Mouse (Mus musculus): Measurements from ENCODE around the gene Thsd7a. TPM values are rescaled to one million over a fixed set of nuclear protein-coding genes. Genes with fewer than 3 reads are reported as not detected.

The Thsd7a gene
- polyA plus RNA-seq, 1 experiment, result not detected

- no peak for TF ChIP-seq GATA1 (IDR thresholded peaks at IDR 0.05; ENCODE audit: low read length)
Measured at GRCm38 (mm10) chr6:12733924-12734323, 15.3 kb downstream of the Thsd7a start.

GRCm38 (mm10) chr6:12716071-12716470, 33.1 kb downstream of the Thsd7a start:
- TF ChIP-seq GATA1 (IDR thresholded peaks at IDR 0.05; ENCODE audit: low read length), result no peak

GRCm38 (mm10) chr6:12712581-12712980, 36.6 kb downstream of the Thsd7a start:
- TF ChIP-seq GATA1 (IDR thresholded peaks at IDR 0.05; ENCODE audit: low read length), result no peak

GRCm38 (mm10) chr6:12702925-12703324, 46.3 kb downstream of the Thsd7a start:
- TF ChIP-seq GATA1 (IDR thresholded peaks at IDR 0.05; ENCODE audit: low read length), result peak; percentile 70

- no peak for TF ChIP-seq GATA1 (IDR thresholded peaks at IDR 0.05; ENCODE audit: low read length)
Measured at GRCm38 (mm10) chr6:12699089-12699488, 50.1 kb downstream of the Thsd7a start.

GRCm38 (mm10) chr6:12693689-12694088, 55.5 kb downstream of the Thsd7a start:
- no peak for TF ChIP-seq GATA1 (IDR thresholded peaks at IDR 0.05; ENCODE audit: low read length)

- no peak for TF ChIP-seq GATA1 (IDR thresholded peaks at IDR 0.05; ENCODE audit: low read length)
Measured at GRCm38 (mm10) chr6:12693239-12693638, 56.0 kb downstream of the Thsd7a start.

- TF ChIP-seq GATA1 (IDR thresholded peaks at IDR 0.05; ENCODE audit: low read length), result no peak
Measured at GRCm38 (mm10) chr6:12649633-12650032, 99.6 kb downstream of the Thsd7a start.

- no peak for TF ChIP-seq GATA1 (IDR thresholded peaks at IDR 0.05; ENCODE audit: low read length)
Measured at GRCm38 (mm10) chr6:12628637-12629246, 120.5 kb downstream of the Thsd7a start.

GRCm38 (mm10) chr6:12606638-12607246, 142.5 kb downstream of the Thsd7a start:
- no peak for TF ChIP-seq GATA1 (IDR thresholded peaks at IDR 0.05; ENCODE audit: low read length)

- no peak for TF ChIP-seq GATA1 (IDR thresholded peaks at IDR 0.05; ENCODE audit: low read length)
Measured at GRCm38 (mm10) chr6:12602927-12603326, 146.3 kb downstream of the Thsd7a start.

GRCm38 (mm10) chr6:12602161-12602560, 147.0 kb downstream of the Thsd7a start:
- TF ChIP-seq GATA1 (IDR thresholded peaks at IDR 0.05; ENCODE audit: low read length), result no peak

GRCm38 (mm10) chr6:12584456-12584855, 164.8 kb downstream of the Thsd7a start:
- TF ChIP-seq GATA1 (IDR thresholded peaks at IDR 0.05; ENCODE audit: low read length), result no peak

- TF ChIP-seq GATA1 (IDR thresholded peaks at IDR 0.05; ENCODE audit: low read length), result no peak
Measured at GRCm38 (mm10) chr6:12581143-12581542, 168.1 kb downstream of the Thsd7a start.

GRCm38 (mm10) chr6:12575619-12576216, 173.5 kb downstream of the Thsd7a start:
- peak; percentile 37 for TF ChIP-seq GATA1 (IDR thresholded peaks at IDR 0.05; ENCODE audit: low read length)

- no peak for TF ChIP-seq GATA1 (IDR thresholded peaks at IDR 0.05; ENCODE audit: low read length)
Measured at GRCm38 (mm10) chr6:12572202-12572601, 177.0 kb downstream of the Thsd7a start.

GRCm38 (mm10) chr6:12565136-12565535, 184.1 kb downstream of the Thsd7a start:
- TF ChIP-seq GATA1 (IDR thresholded peaks at IDR 0.05; ENCODE audit: low read length), result no peak
